Mouse (Mus musculus) liver, postnatal 0 days (tissue): ENCODE data around the gene Olfr395. TPM values are rescaled to one million over a fixed set of nuclear protein-coding genes. Genes with fewer than 3 reads are reported as not detected.
"Not testable (repeated sequence)": the region's sequence is repeated elsewhere in the genome, so short reads cannot be mapped to it uniquely, and the experiment has no call there.

Experiments
- ATAC-seq: fragments of 200-750 bp; cut with Nextera tagmentation; 2 replicates; pipeline ENCODE4 v1.8.0; 2017; ENCODE audit warnings: mild to moderate bottlenecking, moderate library complexity
- DNase-seq: peaks from one replicate; pipeline ENCODE4 v3.0.0-alpha.2; 2016
- H3K27ac ChIP-seq: fragments of 300-500 bp; sonication (generic); 2 replicates; pipeline ENCODE4 v1.5.1; 2014; ENCODE audit warnings: antibody characterized with exemption, moderate library complexity, mild to moderate bottlenecking, low read depth
- H3K27me3 ChIP-seq: fragments of 300-500 bp; sonication (generic); 2 replicates; pipeline ENCODE4 v1.6.1; 2014; ENCODE audit warnings: low read length, control low read depth, mixed read lengths; ENCODE audit not compliant: insufficient read depth
- H3K36me3 ChIP-seq: fragments of 300-500 bp; sonication (generic); replicated peaks from 2 replicates; pipeline ENCODE4 v1.6.1; 2014; ENCODE audit warnings: mild to moderate bottlenecking, control low read depth, low read length, moderate library complexity, mixed read lengths; ENCODE audit not compliant: insufficient read depth
- H3K4me1 ChIP-seq: fragments of 300-500 bp; sonication (generic); 2 replicates; pipeline ENCODE4 v1.6.1; 2014; ENCODE audit warnings: antibody characterized with exemption, mild to moderate bottlenecking, control low read depth; ENCODE audit not compliant: insufficient read depth
- H3K4me2 ChIP-seq: fragments of 300-500 bp; sonication (generic); 2 replicates; pipeline ENCODE4 v1.6.1; 2014; ENCODE audit warnings: low read depth, mild to moderate bottlenecking, low read length, moderate library complexity, mixed read lengths
- H3K4me3 ChIP-seq: fragments of 300-500 bp; sonication (generic); 2 replicates; pipeline ENCODE4 v1.5.1; 2014; ENCODE audit warnings: low read depth, low read length
- H3K9ac ChIP-seq: fragments of 300-500 bp; sonication (generic); replicated peaks from 2 replicates; pipeline ENCODE4 v1.6.1; 2014; ENCODE audit warnings: mild to moderate bottlenecking, moderate library complexity
- H3K9me3 ChIP-seq: fragments of 300-500 bp; sonication (generic); 2 replicates; pipeline ENCODE4 v1.6.1; 2016; ENCODE audit warnings: mild to moderate bottlenecking, control low read depth, low read length, mixed read lengths
- CTCF ChIP-seq: sonication (generic); IDR thresholded peaks from 2 replicates; pipeline ENCODE4 v1.5.1; 2016; ENCODE audit warnings: antibody characterized with exemption, low read depth
- EP300 ChIP-seq: IDR thresholded peaks from 2 replicates; pipeline ENCODE4 v1.6.1; 2016; ENCODE audit warnings: antibody characterized with exemption, low read depth, mild to moderate bottlenecking
- WGBS: fragments of 180-500 bp; shearing (Covaris S2); extraction: QIAGEN DNeasy Blood & Tissue Kit; methylation state at CpG from one replicate; pipeline ENCODE4 v1.1.7; 2014; ENCODE audit not compliant: insufficient replicate concordance; 5-methylcytosine and 5-hydroxymethylcytosine counted together
- polyA plus RNA-seq: library from polyadenylated mRNA; unstranded; fragments of >200 nt; fragmentation: Nextera tagmentation; extraction: Ambion mirVana; gene quantifications from 2 replicates; pipeline ENCODE4 v1.2.1, GENCODE M21; 2015

The Olfr395 gene
- polyA plus RNA-seq = not detected in 2 replicates

- not testable (repeated sequence) for H3K27me3 ChIP-seq, H3K9ac ChIP-seq, ATAC-seq, H3K4me1 ChIP-seq, H3K9me3 ChIP-seq, H3K36me3 ChIP-seq, DNase-seq, H3K4me3 ChIP-seq, H3K27ac ChIP-seq, H3K4me2 ChIP-seq
- WGBS = 67% methylated on average over 4 of the region's 4 CpGs
Measured at GRCm38 (mm10) chr11:73909199-73909598, at the start of gene Olfr395. TSS of gene Olfr395 (minus strand) at chr11:73909299.

GRCm38 (mm10) chr11:73936377-73936776, 27.3 kb upstream of the Olfr395 start, which contains the start of gene Olfr23:
TSS of gene Olfr23 (plus strand) at chr11:73936677.
- no peak within 1 kb of the TSS for H3K4me3 ChIP-seq
- H3K9me3 ChIP-seq = no peaks in the 10 kb centered on the region; the same call in 1 of the 2 replicates
- DNase-seq = no peak
- no peak for ATAC-seq
- no peak within 1 kb of the TSS for H3K4me2 ChIP-seq
- H3K27ac ChIP-seq = no peak within 1 kb of the TSS
- H3K4me1 ChIP-seq = no peaks in the 10 kb centered on the region
- H3K9ac ChIP-seq = no peak within 1 kb of the TSS
- H3K27me3 ChIP-seq = no peaks in the 10 kb centered on the region
- H3K36me3 ChIP-seq = no peaks in the 10 kb centered on the region
- TF ChIP-seq CTCF (no peak), EP300 (no peak)

GRCm38 (mm10) chr11:73890671-73891070, 18.4 kb downstream of the Olfr395 start, which contains the start of gene Olfr394:
TSS of gene Olfr394 (minus strand) at chr11:73890771.
- H3K4me2 ChIP-seq = no peak within 1 kb of the TSS
- no peak within 1 kb of the TSS for H3K9ac ChIP-seq
- TF ChIP-seq CTCF (no peak), EP300 (no peak)
- no peaks in the 10 kb centered on the region for H3K4me1 ChIP-seq
- no peak within 1 kb of the TSS for H3K27ac ChIP-seq
- ATAC-seq (no peak), DNase-seq (no peak)
- H3K36me3 ChIP-seq = no peaks in the 10 kb centered on the region
- H3K9me3 ChIP-seq = no peaks in the 10 kb centered on the region
- 79% methylated on average over 1 of the region's 1 CpGs for WGBS
- no peaks in the 10 kb centered on the region for H3K27me3 ChIP-seq
- no peak within 1 kb of the TSS for H3K4me3 ChIP-seq

Other genes starting within 250 kb of the Olfr395 start
- gene Zfp735, start 220.5 kb downstream of the Olfr395 start, polyA plus RNA-seq = not detected in 2 replicates
- not detected in 2 replicates for gene Olfr389, start 128.6 kb downstream of the Olfr395 start, polyA plus RNA-seq
- gene Olfr390, start 126.3 kb downstream of the Olfr395 start, polyA plus RNA-seq = not detected in 2 replicates
- not detected in 2 replicates for gene Olfr391-ps, start 106.2 kb downstream of the Olfr395 start, polyA plus RNA-seq
- gene Olfr392, start 92.2 kb downstream of the Olfr395 start, polyA plus RNA-seq = not detected in 2 replicates
- gene Olfr393, start 57.8 kb downstream of the Olfr395 start, polyA plus RNA-seq = not detected in 2 replicates
- not detected in 2 replicates for gene Olfr394, start 18.5 kb downstream of the Olfr395 start, polyA plus RNA-seq
- gene Olfr23, start 27.4 kb upstream of the Olfr395 start, polyA plus RNA-seq = not detected in 2 replicates
- gene Olfr397, start 51.5 kb upstream of the Olfr395 start, polyA plus RNA-seq = not detected in 2 replicates
- not detected in 2 replicates for gene Olfr398, start 81.1 kb upstream of the Olfr395 start, polyA plus RNA-seq
- gene Olfr139, start 147.3 kb upstream of the Olfr395 start, polyA plus RNA-seq = not detected in 2 replicates
- not detected in 2 replicates for gene Olfr399, start 147.3 kb upstream of the Olfr395 start, polyA plus RNA-seq
- gene Zfp616, start 160.7 kb upstream of the Olfr395 start, polyA plus RNA-seq = not detected in 2 replicates
- not detected in 2 replicates for gene Olfr401, start 204.4 kb upstream of the Olfr395 start, polyA plus RNA-seq
- not detected in 2 replicates for gene Olfr402, start 244.2 kb upstream of the Olfr395 start, polyA plus RNA-seq